Mouse (Mus musculus) limb, embryonic 11.5 days (tissue): ENCODE results near the gene Pbld1. TPM values are rescaled to one million over a fixed set of nuclear protein-coding genes. Genes with fewer than 3 reads are reported as not detected.
"Not testable (repeated sequence)": the region's sequence is repeated elsewhere in the genome, so short reads cannot be mapped to it uniquely, and the experiment has no call there.

Experiments
- ATAC-seq: fragments of 200-750 bp; cut with Nextera tagmentation; 2 replicates; pipeline ENCODE4 v1.8.0; 2017; ENCODE audit warnings: low read depth; ENCODE audit not compliant: insufficient number of reproducible peaks, low FRiP score, low TSS enrichment
- DNase-seq: peaks from one replicate; pipeline ENCODE4 v3.0.0-alpha.2; 2015; ENCODE audit warnings: low spot score
- H3K27ac ChIP-seq: fragments of 300-500 bp; sonication (generic); replicated peaks from 2 replicates; pipeline ENCODE4 v1.5.1; 2014; ENCODE audit warnings: low read depth, mild to moderate bottlenecking, low read length
- H3K27me3 ChIP-seq: fragments of 300-500 bp; sonication (generic); 2 replicates; pipeline ENCODE4 v1.6.1; 2014; ENCODE audit warnings: mild to moderate bottlenecking, low read length, mixed read lengths; ENCODE audit not compliant: control insufficient read depth, insufficient read depth
- H3K36me3 ChIP-seq: fragments of 300-500 bp; sonication (generic); 2 replicates; pipeline ENCODE4 v1.6.1; 2014; ENCODE audit warnings: mild to moderate bottlenecking, low read length, moderate library complexity, mixed read lengths; ENCODE audit not compliant: control insufficient read depth, insufficient read depth
- H3K4me1 ChIP-seq: fragments of 300-500 bp; sonication (generic); 2 replicates; pipeline ENCODE4 v1.6.1; 2014; ENCODE audit warnings: low read length, mixed read lengths; ENCODE audit not compliant: control insufficient read depth, insufficient read depth
- H3K4me2 ChIP-seq: fragments of 300-500 bp; sonication (generic); 2 replicates; pipeline ENCODE4 v1.6.1; 2014; ENCODE audit warnings: low read depth, mild to moderate bottlenecking, moderate library complexity; ENCODE audit not compliant: severe bottlenecking
- H3K4me3 ChIP-seq: fragments of 300-500 bp; sonication (generic); 2 replicates; pipeline ENCODE4 v1.5.1; 2014; ENCODE audit warnings: low read depth, low read length
- H3K9ac ChIP-seq: fragments of 300-500 bp; sonication (generic); 2 replicates; pipeline ENCODE4 v1.6.1; 2014; ENCODE audit warnings: mild to moderate bottlenecking, low read length
- H3K9me3 ChIP-seq: fragments of 300-500 bp; sonication (generic); 2 replicates; pipeline ENCODE4 v1.6.1; 2016; ENCODE audit warnings: low read length; ENCODE audit not compliant: control insufficient read depth
- WGBS: fragments of 180-500 bp; shearing (Covaris S2); extraction: QIAGEN DNeasy Blood & Tissue Kit; methylation state at CpG from one replicate; pipeline ENCODE4 v1.1.7; 2014; 5-methylcytosine and 5-hydroxymethylcytosine counted together
- polyA plus RNA-seq: library from polyadenylated mRNA; unstranded; fragments of >200 nt; fragmentation: Nextera tagmentation; extraction: Ambion mirVana; gene quantifications from 2 replicates; pipeline ENCODE4 v1.2.1, GENCODE M21; 2014

Pbld1 gene
- polyA plus RNA-seq, 1 experiment from 2014 or later, result 1.7 TPM

DNA sequence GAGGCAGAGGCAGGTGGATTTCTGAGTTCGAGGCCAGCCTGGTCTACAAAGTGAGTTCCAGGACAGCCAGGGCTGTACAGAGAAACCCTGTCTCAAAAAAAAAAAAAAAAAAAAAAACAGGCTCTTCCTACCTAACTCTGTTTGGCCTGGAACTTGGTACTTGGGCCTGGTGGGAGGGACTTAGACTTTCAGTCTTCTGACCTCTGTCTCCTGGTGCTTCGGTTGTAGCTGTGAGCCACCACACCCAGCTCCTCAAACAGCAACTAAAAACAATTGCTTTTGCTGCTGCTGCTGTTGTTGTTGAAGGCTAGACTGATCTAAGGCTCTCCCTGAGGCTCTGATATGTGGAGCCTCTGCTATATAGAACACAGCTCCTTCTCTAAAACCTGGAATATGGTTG lies 10.9 kb upstream of the Pbld1 start:
- Histone ChIP-seq H3K9me3 (no peaks in the 10 kb centered on the region), H3K4me2 (no peak overlapping the region), H3K27ac (no peak overlapping the region), H3K9ac (no peak overlapping the region), H3K4me3 (no peak overlapping the region), H3K4me1 (no peaks in the 10 kb centered on the region), H3K27me3 (no peaks in the 10 kb centered on the region), H3K36me3 (no peaks in the 10 kb centered on the region)
- DNase-seq, result no peak
- WGBS, result 74% methylated on average over 2 of the region's 2 CpGs
- no peak for ATAC-seq

GRCm38 (mm10) chr10:63051267-63051666 lies 8.7 kb upstream of the Pbld1 start:
- Histone ChIP-seq H3K4me2 (no peak overlapping the region), H3K9ac (no peak overlapping the region), H3K4me1 (no peaks in the 10 kb centered on the region), H3K4me3 (no peak overlapping the region), H3K36me3 (no peaks in the 10 kb centered on the region), H3K9me3 (no peaks in the 10 kb centered on the region), H3K27me3 (no peaks in the 10 kb centered on the region), H3K27ac (no peak overlapping the region)
- 81% methylated on average over 7 of the region's 7 CpGs for WGBS
- no peak for DNase-seq
- ATAC-seq, result no peak

DNA sequence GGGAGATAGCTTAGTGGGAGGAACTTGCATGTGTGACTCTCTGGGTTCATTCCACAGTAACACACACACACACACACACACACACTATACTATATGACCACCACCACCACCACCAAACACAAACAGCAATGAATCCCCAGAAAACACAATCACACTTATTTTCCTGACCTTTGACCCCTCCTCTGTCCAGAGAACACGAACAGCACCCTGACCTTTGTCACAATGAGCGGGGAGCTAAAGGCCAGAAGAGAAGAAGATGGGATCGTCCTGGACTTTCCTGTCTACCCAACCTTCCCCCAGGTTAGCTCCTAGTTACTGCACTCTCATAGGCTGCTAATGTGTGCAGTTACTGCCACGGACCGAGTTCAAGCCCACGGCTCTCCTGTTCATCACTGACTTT lies 8.0 kb upstream of the Pbld1 start:
- Histone ChIP-seq H3K9ac (no peak overlapping the region), H3K4me3 (no peak overlapping the region), H3K4me1 (no peaks in the 10 kb centered on the region), H3K27ac (no peak overlapping the region), H3K4me2 (no peak overlapping the region), H3K9me3 (no peaks in the 10 kb centered on the region), H3K36me3 (no peaks in the 10 kb centered on the region), H3K27me3 (no peaks in the 10 kb centered on the region)
- ATAC-seq, result no peak
- 88% methylated on average over 6 of the region's 6 CpGs for WGBS
- no peak for DNase-seq

DNA sequence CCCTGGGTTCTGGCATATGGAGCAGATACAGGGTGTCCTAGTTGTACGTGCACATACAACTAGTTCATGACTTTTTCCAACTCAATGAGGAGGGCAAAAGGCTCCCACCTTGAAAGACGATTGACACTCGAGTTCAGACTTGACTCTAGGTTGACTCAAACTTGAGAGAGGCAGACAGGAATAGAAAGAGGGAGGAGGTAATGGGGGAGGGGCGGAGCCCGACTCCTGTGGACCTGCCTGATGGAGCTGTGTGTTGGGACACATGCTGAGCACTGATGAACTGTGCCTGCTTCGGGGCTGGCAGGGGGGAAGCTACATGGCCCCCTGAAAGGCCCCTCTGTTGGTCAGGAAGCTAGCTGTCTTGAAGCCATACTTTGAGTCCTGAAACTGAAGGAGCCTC lies 7.0 kb upstream of the Pbld1 start:
- Histone ChIP-seq H3K27ac (no peak overlapping the region), H3K4me1 (no peaks in the 10 kb centered on the region), H3K36me3 (no peaks in the 10 kb centered on the region), H3K27me3 (no peaks in the 10 kb centered on the region), H3K4me3 (no peak overlapping the region), H3K9ac (no peak overlapping the region), H3K4me2 (no peak overlapping the region), H3K9me3 (no peaks in the 10 kb centered on the region)
- DNase-seq, result no peak
- 65% methylated on average over 6 of the region's 6 CpGs for WGBS
- ATAC-seq, result no peak

- not testable (repeated sequence) for ATAC-seq, H3K9ac ChIP-seq, H3K4me3 ChIP-seq, H3K4me2 ChIP-seq, H3K27me3 ChIP-seq, H3K9me3 ChIP-seq, H3K4me1 ChIP-seq, H3K27ac ChIP-seq, H3K36me3 ChIP-seq, DNase-seq
- 84% methylated on average over 6 of the region's 6 CpGs for WGBS
Measured at GRCm38 (mm10) chr10:63054071-63054470, 5.9 kb upstream of the Pbld1 start.

DNA sequence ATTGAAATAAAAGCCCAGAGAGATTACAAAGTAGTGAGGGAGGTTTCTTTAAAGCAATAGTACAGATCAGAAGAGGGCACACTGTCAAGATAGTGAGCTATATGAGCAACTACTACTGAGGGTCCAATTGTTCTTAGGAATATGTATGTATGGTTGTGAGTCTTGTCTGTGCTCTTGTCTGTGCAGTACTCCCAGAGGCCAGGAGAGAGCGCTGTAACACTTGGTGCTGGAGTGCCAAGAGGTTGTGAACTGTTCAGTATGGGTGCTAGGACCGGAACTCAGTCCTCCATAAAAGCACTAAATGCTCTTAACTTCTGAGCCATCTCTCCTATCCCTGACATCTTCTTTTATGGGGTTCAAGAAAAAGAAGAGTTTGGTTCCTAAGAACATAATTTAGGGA lies 5.4 kb upstream of the Pbld1 start:
- 67% methylated on average over 2 of the region's 2 CpGs for WGBS
- Histone ChIP-seq H3K27ac (no peak overlapping the region), H3K4me1 (no peaks in the 10 kb centered on the region)

GRCm38 (mm10) chr10:63056966-63057750 lies 2.8 kb upstream of the Pbld1 start:
- Histone ChIP-seq H3K36me3 (no peaks in the 10 kb centered on the region), H3K4me3 (no peak overlapping the region), H3K4me2 (no peak overlapping the region), H3K9me3 (no peaks in the 10 kb centered on the region), H3K4me1 (no peaks in the 10 kb centered on the region), H3K9ac (no peak overlapping the region), H3K27me3 (no peaks in the 10 kb centered on the region), H3K27ac (no peak overlapping the region)
- ATAC-seq, result 0 out of 2 replicates have a peak, but pooled peaks have one; percentile 17
- DNase-seq, result peak; percentile 42
- 30% methylated on average over 24 of the region's 24 CpGs for WGBS

More for the DNA sequence above, 5.4 kb upstream of the Pbld1 start:
- no peak overlapping the region for H3K4me2 ChIP-seq
- ATAC-seq, result no peak
- no peaks in the 10 kb centered on the region for H3K9me3 ChIP-seq
- no peak for DNase-seq
- no peaks in the 10 kb centered on the region for H3K27me3 ChIP-seq
- no peaks in the 10 kb centered on the region for H3K36me3 ChIP-seq
- no peak overlapping the region for H3K9ac ChIP-seq
- H3K4me3 ChIP-seq, result no peak overlapping the region

GRCm38 (mm10) chr10:63060406-63060805 lies 444 bp downstream of the Pbld1 start:
- Histone ChIP-seq H3K4me2 (no peak overlapping the region), H3K27ac (no peak overlapping the region), H3K9ac (no peak overlapping the region), H3K27me3 (no peaks in the 10 kb centered on the region), H3K36me3 (no peaks in the 10 kb centered on the region), H3K4me3 (no peak overlapping the region), H3K4me1 (no peaks in the 10 kb centered on the region), H3K9me3 (no peaks in the 10 kb centered on the region)
- DNase-seq, result no peak
- no peak for ATAC-seq
- WGBS, result 80% methylated on average over 11 of the region's 11 CpGs

DNA sequence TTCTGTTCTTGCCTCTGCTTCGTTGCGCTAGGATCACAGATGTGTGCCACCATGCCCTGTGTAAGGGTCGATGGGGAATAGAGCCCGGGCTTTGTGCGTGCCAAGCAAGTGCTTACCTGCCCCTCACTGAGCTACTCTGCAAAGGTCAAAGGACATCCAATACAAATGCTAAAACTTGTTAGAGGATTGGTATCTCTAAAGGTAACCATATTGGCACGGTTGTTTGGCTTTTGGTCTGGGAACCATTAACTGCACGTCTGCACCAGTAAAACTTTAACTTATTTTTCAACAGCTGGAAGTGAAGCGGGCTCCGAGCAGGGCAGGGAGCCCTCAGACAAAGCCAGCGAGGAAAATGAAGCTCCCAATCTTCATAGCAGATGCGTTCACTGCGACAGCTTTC lies 1.3 kb downstream of the Pbld1 start:
- WGBS, result 73% methylated on average over 12 of the region's 12 CpGs
- no peaks in the 10 kb centered on the region for H3K9me3 ChIP-seq

More for the DNA sequence above, 1.3 kb downstream of the Pbld1 start:
- ATAC-seq (no peak), DNase-seq (no peak)
- no peak overlapping the region for H3K4me2 ChIP-seq
- no peak overlapping the region for H3K27ac ChIP-seq
- no peaks in the 10 kb centered on the region for H3K27me3 ChIP-seq
- no peaks in the 10 kb centered on the region for H3K4me1 ChIP-seq
- no peaks in the 10 kb centered on the region for H3K36me3 ChIP-seq
- no peak overlapping the region for H3K4me3 ChIP-seq
- H3K9ac ChIP-seq, result no peak overlapping the region
